Mouse (Mus musculus): ENCODE measurements around the gene Kdelr3. TPM values are rescaled to one million over a fixed set of nuclear protein-coding genes. Genes with fewer than 3 reads are reported as not detected.

The Kdelr3 gene
- polyA plus RNA-seq, 1 experiment: 74.7 TPM

DNA sequence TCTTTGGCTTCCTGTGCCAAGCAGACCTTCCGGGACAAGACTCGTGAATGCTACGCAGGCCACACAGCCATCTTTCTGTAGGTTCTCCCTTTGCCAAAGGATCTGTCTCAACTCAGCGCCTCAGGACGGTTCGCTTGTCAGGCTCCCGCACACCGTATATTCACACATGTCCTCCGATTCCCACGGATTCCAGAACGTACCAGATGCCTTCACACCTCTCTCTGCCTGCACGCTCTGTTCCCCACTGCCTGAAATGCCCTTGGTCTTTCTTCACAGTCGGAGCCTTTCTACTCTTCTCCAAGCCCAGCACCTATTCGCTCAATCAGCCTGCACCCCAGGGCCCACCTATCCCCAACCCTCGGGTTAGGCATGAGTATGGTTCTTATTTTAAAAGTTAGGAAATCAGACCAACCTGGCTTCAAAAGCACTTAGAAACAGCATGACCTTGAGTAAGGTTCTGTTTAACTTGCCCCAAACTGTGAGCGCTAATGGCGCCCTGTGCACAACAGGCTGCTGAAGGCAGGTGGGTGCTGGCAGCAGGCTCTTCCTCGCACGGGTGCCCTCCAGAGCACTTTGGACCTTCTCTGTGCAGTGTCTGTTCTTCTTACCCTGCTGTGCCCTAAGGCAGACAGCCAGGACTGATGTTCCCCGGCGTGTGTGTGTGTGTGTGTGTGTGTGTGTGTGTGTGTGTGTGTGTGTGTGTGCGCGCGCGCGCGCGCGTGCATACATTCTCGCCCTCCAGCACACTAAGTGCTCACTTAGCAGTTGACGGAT lies 9.0 kb upstream of the Kdelr3 start:
- Histone ChIP-seq H3K27me3 (ENCODE audit: control insufficient read depth, insufficient read depth, insufficient read length) (peaks cover 85% of the 10 kb centered on the region), H3ac (ENCODE audit: control insufficient read depth, insufficient read length) (no peak overlapping the region), H3K4me2 (ENCODE audit: low read depth) (no peak overlapping the region), H3K4me3 (no peak overlapping the region), H3K36me3 (ENCODE audit: control insufficient read depth, insufficient read depth) (no peaks in the 10 kb centered on the region), H3K79me2 (ENCODE audit: control insufficient read depth, insufficient read depth) (no peaks in the 10 kb centered on the region)
- TF ChIP-seq TCF3 (IDR thresholded peaks at IDR 0.05; ENCODE audit: insufficient read length, low read depth) (no peak), POLR2AphosphoS2 (IDR thresholded peaks at IDR 0.05; ENCODE audit: insufficient read length, low read depth) (no peak), TCF12 (IDR thresholded peaks at IDR 0.05; ENCODE audit: insufficient read depth, poor library complexity, severe bottlenecking) (no peak)

DNA sequence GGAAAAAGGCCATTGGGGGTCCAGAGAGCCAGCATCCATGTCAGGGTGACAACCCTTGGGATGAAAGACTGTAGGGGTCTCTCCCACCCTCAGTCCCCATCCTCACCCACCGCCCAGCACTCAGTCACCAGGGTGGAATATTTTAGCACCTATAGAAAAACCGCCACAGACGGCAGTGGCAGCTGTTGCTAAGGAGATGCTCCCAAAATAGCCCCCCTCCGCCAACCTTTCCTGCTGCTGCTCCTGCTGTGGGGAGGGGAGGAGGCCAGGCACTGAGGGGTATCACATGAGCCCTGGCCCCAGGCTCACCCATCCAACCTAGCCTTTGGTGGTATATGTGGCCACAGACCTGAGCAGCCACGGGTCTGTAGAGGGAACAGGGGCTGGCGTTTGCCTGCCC lies 6.2 kb upstream of the Kdelr3 start:
- H3K4me2 ChIP-seq (ENCODE audit: low read depth): no peak overlapping the region
- no peak for TF ChIP-seq SRF (IDR thresholded peaks at IDR 0.05; ENCODE audit: control insufficient read depth, insufficient read length, low read depth)
- no peak for TF ChIP-seq REST (IDR thresholded peaks at IDR 0.05; ENCODE audit: insufficient read depth, insufficient read length)
- TF ChIP-seq CEBPB (IDR thresholded peaks at IDR 0.05; ENCODE audit: insufficient read depth, poor library complexity, severe bottlenecking): no peak
- no peak for TF ChIP-seq TCF12 (IDR thresholded peaks at IDR 0.05; ENCODE audit: insufficient read depth, poor library complexity, severe bottlenecking)
- TF ChIP-seq USF1 (IDR thresholded peaks at IDR 0.05; ENCODE audit: low read depth): no peak
- H3K36me3 ChIP-seq (ENCODE audit: control insufficient read depth, insufficient read depth): no peaks in the 10 kb centered on the region
- peaks cover 58% of the 10 kb centered on the region for H3K27me3 ChIP-seq (ENCODE audit: control insufficient read depth, insufficient read depth, insufficient read length)
- no peak overlapping the region for H3ac ChIP-seq (ENCODE audit: control insufficient read depth, insufficient read length)
- no peaks in the 10 kb centered on the region for H3K79me2 ChIP-seq (ENCODE audit: control insufficient read depth, insufficient read depth)
- H3K4me3 ChIP-seq: no peak overlapping the region

DNA sequence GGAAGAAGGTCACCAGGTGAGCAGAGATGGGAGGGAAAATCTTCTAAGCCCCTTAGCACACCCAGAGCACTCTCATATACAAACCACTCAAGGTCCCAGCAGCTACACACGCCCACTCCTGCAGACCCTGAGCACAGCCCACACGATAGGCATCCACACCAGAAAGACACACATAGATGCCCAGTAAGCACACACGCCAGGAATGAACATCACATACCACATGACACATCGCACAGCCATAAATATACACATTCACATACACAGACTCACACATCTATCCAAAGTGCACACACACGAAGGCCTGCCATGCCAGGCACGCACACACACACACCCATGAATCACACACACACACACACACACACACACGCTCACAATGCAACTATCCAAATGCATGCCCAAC lies 5.8 kb upstream of the Kdelr3 start:
- Histone ChIP-seq H3ac (ENCODE audit: control insufficient read depth, insufficient read length) (no peak overlapping the region), H3K4me3 (peak overlapping the region; percentile 4), H3K27me3 (ENCODE audit: control insufficient read depth, insufficient read depth, insufficient read length) (peaks cover 54% of the 10 kb centered on the region), H3K36me3 (ENCODE audit: control insufficient read depth, insufficient read depth) (no peaks in the 10 kb centered on the region), H3K79me2 (ENCODE audit: control insufficient read depth, insufficient read depth) (no peaks in the 10 kb centered on the region), H3K4me2 (ENCODE audit: low read depth) (no peak overlapping the region)
- no peak for TF ChIP-seq TCF12 (IDR thresholded peaks at IDR 0.05; ENCODE audit: insufficient read depth, poor library complexity, severe bottlenecking)
- TF ChIP-seq CEBPB (IDR thresholded peaks at IDR 0.05; ENCODE audit: insufficient read depth, poor library complexity, severe bottlenecking): no peak
- TF ChIP-seq MYOD1 (IDR thresholded peaks at IDR 0.05; ENCODE audit: control insufficient read depth in 1 of 3, insufficient read length in 2 of 3, low read depth in 2 of 3): no peak
- TF ChIP-seq MAX (IDR thresholded peaks at IDR 0.05; ENCODE audit: low read depth): no peak
- no peak for TF ChIP-seq POLR2A (IDR thresholded peaks at IDR 0.05; ENCODE audit: insufficient read length, low read depth)
- no peak for TF ChIP-seq SRF (IDR thresholded peaks at IDR 0.05; ENCODE audit: control insufficient read depth, insufficient read length, low read depth)
- TF ChIP-seq USF1 (IDR thresholded peaks at IDR 0.05; ENCODE audit: low read depth): no peak

DNA sequence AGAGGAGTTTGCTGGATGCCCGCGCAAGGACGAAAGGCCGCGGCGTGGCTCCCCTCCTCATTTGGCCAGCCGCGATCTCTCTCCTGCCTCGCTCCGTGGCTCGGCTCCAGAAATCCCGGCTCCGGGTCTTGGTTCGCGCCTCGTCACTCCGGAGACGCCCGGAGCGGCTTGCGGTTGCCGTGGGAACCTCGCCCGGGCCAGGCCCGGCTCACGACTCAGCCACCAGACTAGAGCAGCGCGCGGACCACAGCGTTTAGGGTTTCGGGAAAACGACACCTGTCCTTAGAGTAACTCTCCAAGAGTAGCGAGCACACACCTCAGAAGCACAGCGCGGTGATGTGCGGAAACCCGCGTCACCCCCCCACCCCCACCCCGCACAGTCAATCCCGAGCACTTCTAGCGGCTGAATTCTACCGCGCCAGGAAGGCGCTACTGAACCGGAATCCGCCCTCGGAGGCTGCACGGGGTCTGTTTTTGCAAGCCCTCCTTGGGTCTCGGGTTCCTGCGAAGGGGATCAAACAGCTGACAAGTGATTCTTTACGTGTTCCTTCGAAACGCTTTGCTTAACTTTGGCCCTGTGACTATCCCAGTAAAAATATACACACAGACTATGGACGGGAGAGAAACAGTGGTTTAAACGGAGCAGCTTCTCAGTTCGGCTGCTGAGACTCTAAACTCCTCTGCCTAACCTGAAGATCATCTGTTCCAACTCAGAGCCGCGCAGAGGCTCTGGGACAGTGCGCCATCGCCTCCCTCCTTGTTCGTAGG lies 4.5 kb upstream of the Kdelr3 start:
- H3K79me2 ChIP-seq (ENCODE audit: control insufficient read depth, insufficient read depth): no peaks in the 10 kb centered on the region
- H3K27me3 ChIP-seq (ENCODE audit: control insufficient read depth, insufficient read depth, insufficient read length): peaks cover 41% of the 10 kb centered on the region
- H3K4me2 ChIP-seq (ENCODE audit: low read depth): peak overlapping the region; percentile 66
- H3K36me3 ChIP-seq (ENCODE audit: control insufficient read depth, insufficient read depth): no peaks in the 10 kb centered on the region
- no peak overlapping the region for H3ac ChIP-seq (ENCODE audit: control insufficient read depth, insufficient read length)
- H3K4me3 ChIP-seq: peak overlapping the region; percentile 4
- TF ChIP-seq TCF12 (IDR thresholded peaks at IDR 0.05; ENCODE audit: insufficient read depth, poor library complexity, severe bottlenecking) (no peak), MAX (IDR thresholded peaks at IDR 0.05; ENCODE audit: low read depth) (no peak), SRF (IDR thresholded peaks at IDR 0.05; ENCODE audit: control insufficient read depth, insufficient read length, low read depth) (no peak)

- no peak overlapping the region for H3K4me2 ChIP-seq (ENCODE audit: low read depth)
- H3K36me3 ChIP-seq (ENCODE audit: control insufficient read depth, insufficient read depth): no peaks in the 10 kb centered on the region
- TF ChIP-seq POLR2A (IDR thresholded peaks at IDR 0.05; ENCODE audit: insufficient read length, low read depth) (no peak), USF1 (IDR thresholded peaks at IDR 0.05; ENCODE audit: low read depth) (no peak), POLR2AphosphoS2 (IDR thresholded peaks at IDR 0.05; ENCODE audit: insufficient read length, low read depth) (no peak), TCF3 (IDR thresholded peaks at IDR 0.05; ENCODE audit: insufficient read length, low read depth) (no peak), REST (IDR thresholded peaks at IDR 0.05; ENCODE audit: insufficient read depth, insufficient read length) (no peak), E2F4 (IDR thresholded peaks at IDR 0.05; ENCODE audit: insufficient read depth) (no peak)
- H3K79me2 ChIP-seq (ENCODE audit: control insufficient read depth, insufficient read depth): peaks cover 17% of the 10 kb centered on the region
- H3ac ChIP-seq (ENCODE audit: control insufficient read depth, insufficient read length): no peak overlapping the region
- H3K27me3 ChIP-seq (ENCODE audit: control insufficient read depth, insufficient read depth, insufficient read length): peaks cover 20% of the 10 kb centered on the region
- no peak overlapping the region for H3K4me3 ChIP-seq
Observed at GRCm38 (mm10) chr15:79513940-79514339, 2.3 kb upstream of the Kdelr3 start.

- H3K27me3 ChIP-seq (ENCODE audit: control insufficient read depth, insufficient read depth, insufficient read length): no peaks in the 10 kb centered on the region
- peak overlapping the region; percentile 63 for H3K4me3 ChIP-seq
- H3K36me3 ChIP-seq (ENCODE audit: control insufficient read depth, insufficient read depth): no peaks in the 10 kb centered on the region
- TF ChIP-seq E2F4 (IDR thresholded peaks at IDR 0.05; ENCODE audit: insufficient read depth): no peak
- no peak for TF ChIP-seq MYOD1 (IDR thresholded peaks at IDR 0.05; ENCODE audit: control insufficient read depth in 1 of 3, insufficient read length in 2 of 3, low read depth in 2 of 3)
- TF ChIP-seq POLR2AphosphoS2 (IDR thresholded peaks at IDR 0.05; ENCODE audit: insufficient read length, low read depth): no peak
- TF ChIP-seq MAX (IDR thresholded peaks at IDR 0.05; ENCODE audit: low read depth): no peak
- TF ChIP-seq TCF3 (IDR thresholded peaks at IDR 0.05; ENCODE audit: insufficient read length, low read depth): no peak
- TF ChIP-seq REST (IDR thresholded peaks at IDR 0.05; ENCODE audit: insufficient read depth, insufficient read length): no peak
- no peak for TF ChIP-seq POLR2A (IDR thresholded peaks at IDR 0.05; ENCODE audit: insufficient read length, low read depth)
- peak overlapping the region; percentile 88 for H3K4me2 ChIP-seq (ENCODE audit: low read depth)
- peaks cover 36% of the 10 kb centered on the region for H3K79me2 ChIP-seq (ENCODE audit: control insufficient read depth, insufficient read depth)
- no peak overlapping the region for H3ac ChIP-seq (ENCODE audit: control insufficient read depth, insufficient read length)
Observed at GRCm38 (mm10) chr15:79517710-79518109, 1.5 kb downstream of the Kdelr3 start.

All from myocyte (in vitro differentiated cells).